Mouse (Mus musculus): ENCODE measurements around the gene Slc28a3. TPM values are rescaled to one million over a fixed set of nuclear protein-coding genes. Genes with fewer than 3 reads are reported as not detected.

Slc28a3 gene
- polyA plus RNA-seq, 1 experiment: 1.5 TPM

- TF ChIP-seq CTCF (IDR thresholded peaks at IDR 0.05; ENCODE audit: control insufficient read depth, insufficient read depth, insufficient replicate concordance, low read depth, low read length): no peak
- TF ChIP-seq POLR2A (IDR thresholded peaks at IDR 0.05; ENCODE audit: control insufficient read depth, low read depth, low read length): no peak
- Histone ChIP-seq H3K27me3 (ENCODE audit: control insufficient read depth, insufficient read depth, low read length) (no peaks in the 10 kb centered on the region), H3K27ac (ENCODE audit: control insufficient read depth, insufficient read depth, low read depth, low read length) (no peak overlapping the region), H3K36me3 (ENCODE audit: control insufficient read depth, insufficient read depth, low read length) (no peaks in the 10 kb centered on the region), H3K4me3 (ENCODE audit: control insufficient read depth, low read depth, low read length) (no peak overlapping the region), H3K4me1 (ENCODE audit: control insufficient read depth, insufficient read depth, low read length) (no peaks in the 10 kb centered on the region)
These were observed 72.8 kb downstream of the Slc28a3 start for GRCm38 (mm10) chr13:58537916-58538233.

GRCm38 (mm10) chr13:58537232-58537915 lies 73.3 kb downstream of the Slc28a3 start:
- Histone ChIP-seq H3K36me3 (ENCODE audit: control insufficient read depth, insufficient read depth, low read length) (no peaks in the 10 kb centered on the region), H3K4me1 (ENCODE audit: control insufficient read depth, insufficient read depth, low read length) (no peaks in the 10 kb centered on the region)
- TF ChIP-seq CTCF (IDR thresholded peaks at IDR 0.05; ENCODE audit: control insufficient read depth, insufficient read depth, insufficient replicate concordance, low read depth, low read length) (no peak), POLR2A (IDR thresholded peaks at IDR 0.05; ENCODE audit: control insufficient read depth, low read depth, low read length) (no peak)

GRCm38 (mm10) chr13:58536466-58537231 lies 74.0 kb downstream of the Slc28a3 start:
- no peak for TF ChIP-seq POLR2A (IDR thresholded peaks at IDR 0.05; ENCODE audit: control insufficient read depth, low read depth, low read length)
- TF ChIP-seq CTCF (IDR thresholded peaks at IDR 0.05; ENCODE audit: control insufficient read depth, insufficient read depth, insufficient replicate concordance, low read depth, low read length): no peak
- no peaks in the 10 kb centered on the region for H3K36me3 ChIP-seq (ENCODE audit: control insufficient read depth, insufficient read depth, low read length)
- no peak overlapping the region for H3K4me3 ChIP-seq (ENCODE audit: control insufficient read depth, low read depth, low read length)
- no peaks in the 10 kb centered on the region for H3K27me3 ChIP-seq (ENCODE audit: control insufficient read depth, insufficient read depth, low read length)
- no peaks in the 10 kb centered on the region for H3K4me1 ChIP-seq (ENCODE audit: control insufficient read depth, insufficient read depth, low read length)
- no peak overlapping the region for H3K27ac ChIP-seq (ENCODE audit: control insufficient read depth, insufficient read depth, low read depth, low read length)

More at GRCm38 (mm10) chr13:58537232-58537915, 73.3 kb downstream of the Slc28a3 start:
- no peak overlapping the region for H3K4me3 ChIP-seq (ENCODE audit: control insufficient read depth, low read depth, low read length)
- no peak overlapping the region for H3K27ac ChIP-seq (ENCODE audit: control insufficient read depth, insufficient read depth, low read depth, low read length)
- H3K27me3 ChIP-seq (ENCODE audit: control insufficient read depth, insufficient read depth, low read length): no peaks in the 10 kb centered on the region

- no peak overlapping the region for H3K27ac ChIP-seq (ENCODE audit: control insufficient read depth, insufficient read depth, low read depth, low read length)
- no peak for TF ChIP-seq POLR2A (IDR thresholded peaks at IDR 0.05; ENCODE audit: control insufficient read depth, low read depth, low read length)
- TF ChIP-seq CTCF (IDR thresholded peaks at IDR 0.05; ENCODE audit: control insufficient read depth, insufficient read depth, insufficient replicate concordance, low read depth, low read length): no peak
These were observed 75.4 kb downstream of the Slc28a3 start for GRCm38 (mm10) chr13:58535321-58535720.

GRCm38 (mm10) chr13:58534861-58535260 lies 75.8 kb downstream of the Slc28a3 start:
- TF ChIP-seq POLR2A (IDR thresholded peaks at IDR 0.05; ENCODE audit: control insufficient read depth, low read depth, low read length) (no peak), CTCF (IDR thresholded peaks at IDR 0.05; ENCODE audit: control insufficient read depth, insufficient read depth, insufficient replicate concordance, low read depth, low read length) (no peak)
- Histone ChIP-seq H3K27ac (ENCODE audit: control insufficient read depth, insufficient read depth, low read depth, low read length) (no peak overlapping the region), H3K4me3 (ENCODE audit: control insufficient read depth, low read depth, low read length) (no peak overlapping the region), H3K4me1 (ENCODE audit: control insufficient read depth, insufficient read depth, low read length) (no peaks in the 10 kb centered on the region), H3K36me3 (ENCODE audit: control insufficient read depth, insufficient read depth, low read length) (no peaks in the 10 kb centered on the region), H3K27me3 (ENCODE audit: control insufficient read depth, insufficient read depth, low read length) (no peaks in the 10 kb centered on the region)

More at GRCm38 (mm10) chr13:58535321-58535720, 75.4 kb downstream of the Slc28a3 start:
- H3K36me3 ChIP-seq (ENCODE audit: control insufficient read depth, insufficient read depth, low read length): no peaks in the 10 kb centered on the region
- no peaks in the 10 kb centered on the region for H3K27me3 ChIP-seq (ENCODE audit: control insufficient read depth, insufficient read depth, low read length)
- H3K4me1 ChIP-seq (ENCODE audit: control insufficient read depth, insufficient read depth, low read length): no peaks in the 10 kb centered on the region
- H3K4me3 ChIP-seq (ENCODE audit: control insufficient read depth, low read depth, low read length): no peak overlapping the region

GRCm38 (mm10) chr13:58534216-58534841 lies 76.3 kb downstream of the Slc28a3 start:
- no peak for TF ChIP-seq POLR2A (IDR thresholded peaks at IDR 0.05; ENCODE audit: control insufficient read depth, low read depth, low read length)
- TF ChIP-seq CTCF (IDR thresholded peaks at IDR 0.05; ENCODE audit: control insufficient read depth, insufficient read depth, insufficient replicate concordance, low read depth, low read length): no peak
- Histone ChIP-seq H3K36me3 (ENCODE audit: control insufficient read depth, insufficient read depth, low read length) (no peaks in the 10 kb centered on the region), H3K4me3 (ENCODE audit: control insufficient read depth, low read depth, low read length) (no peak overlapping the region), H3K4me1 (ENCODE audit: control insufficient read depth, insufficient read depth, low read length) (no peaks in the 10 kb centered on the region), H3K27ac (ENCODE audit: control insufficient read depth, insufficient read depth, low read depth, low read length) (no peak overlapping the region), H3K27me3 (ENCODE audit: control insufficient read depth, insufficient read depth, low read length) (no peaks in the 10 kb centered on the region)

- TF ChIP-seq POLR2A (IDR thresholded peaks at IDR 0.05; ENCODE audit: control insufficient read depth, low read depth, low read length) (no peak), CTCF (IDR thresholded peaks at IDR 0.05; ENCODE audit: control insufficient read depth, insufficient read depth, insufficient replicate concordance, low read depth, low read length) (no peak)
- no peak overlapping the region for H3K27ac ChIP-seq (ENCODE audit: control insufficient read depth, insufficient read depth, low read depth, low read length)
- no peaks in the 10 kb centered on the region for H3K4me1 ChIP-seq (ENCODE audit: control insufficient read depth, insufficient read depth, low read length)
- H3K27me3 ChIP-seq (ENCODE audit: control insufficient read depth, insufficient read depth, low read length): no peaks in the 10 kb centered on the region
- H3K36me3 ChIP-seq (ENCODE audit: control insufficient read depth, insufficient read depth, low read length): no peaks in the 10 kb centered on the region
- H3K4me3 ChIP-seq (ENCODE audit: control insufficient read depth, low read depth, low read length): no peak overlapping the region
These were observed 86.1 kb downstream of the Slc28a3 start for GRCm38 (mm10) chr13:58524581-58524980.

All from testis, adult 2 months (tissue).